Mouse (Mus musculus) CH12.LX (cell line): Measurements from ENCODE around the gene Tas2r120. TPM values are rescaled to one million over a fixed set of nuclear protein-coding genes. Genes with fewer than 3 reads are reported as not detected.

Experiments used
- DNase-seq: peaks from one replicate; pipeline ENCODE4 v3.0.0-alpha.2; 2013; ENCODE audit errors: extremely low read depth
- H3K27ac ChIP-seq: 2 replicates; pipeline ENCODE4 v1.5.1; 2012; ENCODE audit warnings: low read depth, mild to moderate bottlenecking, control low read depth, moderate library complexity; ENCODE audit not compliant: insufficient read depth
- H3K27me3 ChIP-seq: replicated peaks from 2 replicates; pipeline ENCODE3; 2012; ENCODE audit warnings: inconsistent platforms
- H3K36me3 ChIP-seq, 2 experiments: replicated peaks in 1 of 2; 2 replicates each; pipeline versions ENCODE3 to v1.6.1; 2012; ENCODE audit warnings: inconsistent platforms in 1 of 2, low read length in 1 of 2, mild to moderate bottlenecking in 1 of 2, mixed read lengths in 1 of 2, moderate library complexity in 1 of 2; ENCODE audit not compliant: control insufficient read depth in 1 of 2, insufficient read depth in 1 of 2
- H3K4me1 ChIP-seq, 2 experiments: 2 replicates each; pipeline ENCODE4 v1.6.1; 2012; ENCODE audit warnings: inconsistent platforms in 1 of 2, moderate library complexity in 1 of 2; ENCODE audit not compliant: insufficient read depth in 2 of 2, control insufficient read depth in 1 of 2
- H3K4me2 ChIP-seq: 2 replicates; pipeline ENCODE4 v1.6.1; 2012; ENCODE audit warnings: low read depth, mild to moderate bottlenecking, control low read depth; ENCODE audit not compliant: poor library complexity, insufficient read depth, severe bottlenecking
- H3K4me3 ChIP-seq, 3 experiments: fragments of 150-350 bp in 1 of 3; sonication (generic) in 1 of 3; replicated peaks in 1 of 3; 2 replicates each; pipeline versions ENCODE3 to v1.5.1; 2011 to 2012; ENCODE audit warnings: low read depth in 2 of 3, low read length in 2 of 3, mild to moderate bottlenecking in 2 of 3, moderate library complexity in 2 of 3, control low read depth in 1 of 3, improper control_type of control experiment in 1 of 3, inconsistent platforms in 1 of 3, mixed read lengths in 1 of 3; ENCODE audit not compliant: poor library complexity in 1 of 3
- H3K79me2 ChIP-seq: replicated peaks from 2 replicates; pipeline ENCODE4 v1.6.1; 2012; ENCODE audit warnings: mild to moderate bottlenecking, moderate library complexity; ENCODE audit not compliant: control insufficient read depth, poor library complexity, insufficient read depth, severe bottlenecking; ENCODE audit errors: extremely low read depth
- H3K9ac ChIP-seq: 2 replicates; pipeline ENCODE4 v1.6.1; 2012; ENCODE audit warnings: low read depth, mild to moderate bottlenecking, control low read depth, moderate library complexity; ENCODE audit not compliant: insufficient read depth
- H3K9me3 ChIP-seq: replicated peaks from 2 replicates; pipeline ENCODE3; 2012; ENCODE audit warnings: low read length, inconsistent platforms, mixed read lengths
- BHLHE40 ChIP-seq: IDR thresholded peaks from 2 replicates; pipeline ENCODE4 v1.6.1; 2011; ENCODE audit warnings: mild to moderate bottlenecking, low read depth, low read length, improper control_type of control experiment
- CHD1 ChIP-seq: IDR thresholded peaks from 2 replicates; pipeline ENCODE4 v1.6.1; 2012; ENCODE audit warnings: low read depth, low read length, improper control_type of control experiment, inconsistent platforms
- GABPA ChIP-seq: IDR thresholded peaks from 2 replicates; pipeline ENCODE4 v1.6.1; 2012; ENCODE audit warnings: low read depth, low read length, improper control_type of control experiment, inconsistent platforms; ENCODE audit not compliant: insufficient replicate concordance
- IRF4 ChIP-seq: IDR thresholded peaks from 2 replicates; pipeline ENCODE4 v1.6.1; 2014; ENCODE audit warnings: low read depth, mild to moderate bottlenecking, inconsistent platforms, low read length, improper control_type of control experiment
- JUN ChIP-seq: IDR thresholded peaks from 2 replicates; pipeline ENCODE4 v1.6.1; 2011; ENCODE audit warnings: low read depth, mild to moderate bottlenecking, low read length, improper control_type of control experiment, moderate library complexity; ENCODE audit not compliant: insufficient read depth
- MXI1 ChIP-seq: IDR thresholded peaks from 2 replicates; pipeline ENCODE4 v1.6.1; 2011; ENCODE audit warnings: mild to moderate bottlenecking, low read depth, low read length, improper control_type of control experiment
- NRF1 ChIP-seq: IDR thresholded peaks from 2 replicates; pipeline ENCODE4 v1.6.1; 2014; ENCODE audit warnings: low read depth, mild to moderate bottlenecking, inconsistent platforms, low read length, improper control_type of control experiment, moderate library complexity
- PAX5 ChIP-seq: IDR thresholded peaks from 2 replicates; pipeline ENCODE4 v1.6.1; 2012; ENCODE audit warnings: low read length, inconsistent platforms, mixed read lengths
- RAD21 ChIP-seq: IDR thresholded peaks from 2 replicates; pipeline ENCODE4 v1.6.1; 2011; ENCODE audit warnings: low read depth, mild to moderate bottlenecking, low read length, improper control_type of control experiment, moderate library complexity
- SIN3A ChIP-seq: IDR thresholded peaks from 2 replicates; pipeline ENCODE4 v1.6.1; 2012; ENCODE audit warnings: low read length, improper control_type of control experiment, inconsistent platforms
- USF2 ChIP-seq: conservative IDR thresholded peaks from 2 replicates; pipeline ENCODE4 v1.6.1; 2011; ENCODE audit warnings: low read depth, low read length, improper control_type of control experiment
- ZKSCAN1 ChIP-seq: IDR thresholded peaks from 2 replicates; pipeline ENCODE4 v1.6.1; 2012; ENCODE audit warnings: low read depth, inconsistent platforms, low read length, improper control_type of control experiment, borderline replicate concordance
- ZMIZ1 ChIP-seq: IDR thresholded peaks from 2 replicates; pipeline ENCODE4 v1.6.1; 2012; ENCODE audit warnings: low read depth, mild to moderate bottlenecking, inconsistent platforms, low read length, improper control_type of control experiment
- dilution Hi-C: fragments of 300-500 bp; cut with MboI; formaldehyde crosslinking; loops from 2 replicates; pipeline ENCODE4 v1.14.3; 2020; ENCODE audit warnings: low sequenced_read_pairs; ENCODE audit not compliant: extremely low pct_unique_long_range_greater_than_20kb, extremely low pct_ligation_motif_present
- in situ Hi-C: fragments of 300-500 bp; cut with MboI; formaldehyde crosslinking; loops from 3 replicates; pipeline ENCODE4 v1.14.3; 2019; ENCODE audit warnings: low sequenced_read_pairs, low pct_ligation_motif_present, low pct_unique_long_range_greater_than_20kb, mixed read lengths
- polyA plus RNA-seq: library from polyadenylated mRNA; unstranded; fragments of >175 nt; gene quantifications from 2 replicates; pipeline ENCODE4 v1.2.1, GENCODE M21; 2012; ENCODE audit warnings: low read depth; ENCODE audit not compliant: insufficient read length
- total RNA-seq, 2 experiments: library from RNA; depleted of rRNA; stranded (reverse); fragments of 300-350 nt in 1 of 2; fragments of >200 nt in 1 of 2; gene quantifications; 2 replicates each; pipeline ENCODE4 v1.2.3; 2012 to 2014

The Tas2r120 gene
- total and polyA plus RNA-seq, 3 experiments, result not detected

GRCm38 (mm10) chr6:132700907-132701306 lies 44.2 kb downstream of the Tas2r120 start, which contains the start of gene Tas2r121:
Gene Tas2r121 (minus strand): TSS chr6:132701007.
- H3K4me1 ChIP-seq, result no peaks in the 10 kb centered on the region
- H3K36me3 ChIP-seq, result no peaks in the 10 kb centered on the region
- no peaks in the 10 kb centered on the region for H3K27me3 ChIP-seq
- no peaks in the 10 kb centered on the region for H3K79me2 ChIP-seq
- H3K9me3 ChIP-seq, result peaks cover 9% of the 10 kb centered on the region
- no peak within 1 kb of the TSS for H3K4me3 ChIP-seq
- in situ Hi-C loops, result no loop called here
- dilution Hi-C loops, result no loop called here
- TF ChIP-seq USF2 (no peak), ZMIZ1 (no peak), CHD1 (no peak), NRF1 (no peak), JUN (no peak), MXI1 (no peak), RAD21 (no peak), PAX5 (no peak), GABPA (no peak), SIN3A (no peak), IRF4 (no peak), BHLHE40 (no peak), ZKSCAN1 (no peak)
- TF ChIP-seq, all 38 proteins: peak for 0
- Histone ChIP-seq H3K27ac (no peak within 1 kb of the TSS), H3K9ac (no peak within 1 kb of the TSS), H3K4me2 (no peak within 1 kb of the TSS)
- DNase-seq, result no peak

Other genes starting within 250 kb of the Tas2r120 start
- gene Prh1, start 87.1 kb upstream of the Tas2r120 start, total RNA-seq (2012; rRNA removed), result not detected in 2 replicates
- not detected in 2 replicates for gene Prh1, start 87.1 kb upstream of the Tas2r120 start, total RNA-seq (2014; rRNA removed)
- not detected in 2 replicates for gene Prh1, start 87.1 kb upstream of the Tas2r120 start, polyA plus RNA-seq
- gene Prp2, start 61.0 kb upstream of the Tas2r120 start, total RNA-seq (2012; rRNA removed), result not detected in 2 replicates
- not detected in 2 replicates for gene Prp2, start 61.0 kb upstream of the Tas2r120 start, total RNA-seq (2014; rRNA removed)
- not detected in 2 replicates for gene Prp2, start 61.0 kb upstream of the Tas2r120 start, polyA plus RNA-seq
- gene A630073D07Rik, start 5.4 kb upstream of the Tas2r120 start, total RNA-seq (2012; rRNA removed), result not detected in 2 replicates
- gene A630073D07Rik, start 5.4 kb upstream of the Tas2r120 start, total RNA-seq (2014; rRNA removed), result not detected in 2 replicates
- not detected in 2 replicates for gene A630073D07Rik, start 5.4 kb upstream of the Tas2r120 start, polyA plus RNA-seq
- not detected in 2 replicates for gene Tas2r121, start 44.1 kb downstream of the Tas2r120 start, total RNA-seq (2012; rRNA removed)
- not detected in 2 replicates for gene Tas2r121, start 44.1 kb downstream of the Tas2r120 start, total RNA-seq (2014; rRNA removed)
- not detected in 2 replicates for gene Tas2r121, start 44.1 kb downstream of the Tas2r120 start, polyA plus RNA-seq
- not detected in 2 replicates for gene Tas2r122, start 55.0 kb downstream of the Tas2r120 start, total RNA-seq (2012; rRNA removed)
- gene Tas2r122, start 55.0 kb downstream of the Tas2r120 start, total RNA-seq (2014; rRNA removed), result not detected in 2 replicates
- gene Tas2r122, start 55.0 kb downstream of the Tas2r120 start, polyA plus RNA-seq, result not detected in 2 replicates
- not detected in 2 replicates for gene Tas2r115, start 81.1 kb downstream of the Tas2r120 start, total RNA-seq (2012; rRNA removed)
- gene Tas2r115, start 81.1 kb downstream of the Tas2r120 start, total RNA-seq (2014; rRNA removed), result not detected in 2 replicates
- not detected in 2 replicates for gene Tas2r115, start 81.1 kb downstream of the Tas2r120 start, polyA plus RNA-seq
- not detected in 2 replicates for gene Tas2r124, start 97.8 kb downstream of the Tas2r120 start, total RNA-seq (2012; rRNA removed)
- gene Tas2r124, start 97.8 kb downstream of the Tas2r120 start, total RNA-seq (2014; rRNA removed), result not detected in 2 replicates
- gene Tas2r124, start 97.8 kb downstream of the Tas2r120 start, polyA plus RNA-seq, result not detected in 2 replicates
- not detected in 2 replicates for gene Tas2r102, start 105.2 kb downstream of the Tas2r120 start, total RNA-seq (2012; rRNA removed)
- not detected in 2 replicates for gene Tas2r102, start 105.2 kb downstream of the Tas2r120 start, total RNA-seq (2014; rRNA removed)
- gene Tas2r102, start 105.2 kb downstream of the Tas2r120 start, polyA plus RNA-seq, result not detected in 2 replicates
- not detected in 2 replicates for gene Tas2r136, start 121.2 kb downstream of the Tas2r120 start, total RNA-seq (2012; rRNA removed)
- not detected in 2 replicates for gene Tas2r136, start 121.2 kb downstream of the Tas2r120 start, total RNA-seq (2014; rRNA removed)
- gene Tas2r136, start 121.2 kb downstream of the Tas2r120 start, polyA plus RNA-seq, result not detected in 2 replicates
- not detected in 2 replicates for gene Tas2r117, start 145.9 kb downstream of the Tas2r120 start, total RNA-seq (2012; rRNA removed)
- not detected in 2 replicates for gene Tas2r117, start 145.9 kb downstream of the Tas2r120 start, total RNA-seq (2014; rRNA removed)
- gene Tas2r117, start 145.9 kb downstream of the Tas2r120 start, polyA plus RNA-seq, result not detected in 2 replicates
- gene Tas2r123, start 190.2 kb downstream of the Tas2r120 start, total RNA-seq (2012; rRNA removed), result not detected in 2 replicates
- gene Tas2r123, start 190.2 kb downstream of the Tas2r120 start, total RNA-seq (2014; rRNA removed), result not detected in 2 replicates
- gene Tas2r123, start 190.2 kb downstream of the Tas2r120 start, polyA plus RNA-seq, result not detected in 2 replicates
- gene Tas2r116, start 198.5 kb downstream of the Tas2r120 start, total RNA-seq (2012; rRNA removed), result not detected in 2 replicates
- not detected in 2 replicates for gene Tas2r116, start 198.5 kb downstream of the Tas2r120 start, total RNA-seq (2014; rRNA removed)
- not detected in 2 replicates for gene Tas2r116, start 198.5 kb downstream of the Tas2r120 start, polyA plus RNA-seq
- gene Tas2r110, start 211.1 kb downstream of the Tas2r120 start, total RNA-seq (2012; rRNA removed), result not detected in 2 replicates
- not detected in 2 replicates for gene Tas2r110, start 211.1 kb downstream of the Tas2r120 start, total RNA-seq (2014; rRNA removed)
- not detected in 2 replicates for gene Tas2r110, start 211.1 kb downstream of the Tas2r120 start, polyA plus RNA-seq
- gene Tas2r113, start 236.1 kb downstream of the Tas2r120 start, total RNA-seq (2012; rRNA removed), result not detected in 2 replicates
- gene Tas2r113, start 236.1 kb downstream of the Tas2r120 start, total RNA-seq (2014; rRNA removed), result not detected in 2 replicates
- gene Tas2r113, start 236.1 kb downstream of the Tas2r120 start, polyA plus RNA-seq, result not detected in 2 replicates